Mouse (Mus musculus) spleen, adult 2 months (tissue): ENCODE data around the gene Klk9. TPM values are rescaled to one million over a fixed set of nuclear protein-coding genes. Genes with fewer than 3 reads are reported as not detected.

Experiments
- DNase-seq, 2 experiments: peaks; one replicate each; pipeline versions ENCODE4 v3.0.0 to v3.0.0-alpha.2; 2012 to 2021; ENCODE audit warnings: low spot score in 2 of 2, low read depth in 1 of 2
- H3K27ac ChIP-seq: fragments of 200-500 bp; 2 replicates; pipeline ENCODE4 v1.5.1; 2012; ENCODE audit warnings: low read length, inconsistent platforms; ENCODE audit not compliant: insufficient read depth
- H3K27me3 ChIP-seq: fragments of 200-500 bp; 2 replicates; pipeline ENCODE4 v1.6.1; 2012; ENCODE audit warnings: mild to moderate bottlenecking, moderate library complexity, low read length, inconsistent platforms; ENCODE audit not compliant: control insufficient read depth, insufficient read depth
- H3K36me3 ChIP-seq: fragments of 200-500 bp; 2 replicates; pipeline ENCODE4 v1.6.1; 2012; ENCODE audit warnings: mild to moderate bottlenecking, low read length, inconsistent platforms; ENCODE audit not compliant: control insufficient read depth, insufficient read depth
- H3K4me1 ChIP-seq: fragments of 200-500 bp; 2 replicates; pipeline ENCODE4 v1.6.1; 2011; ENCODE audit warnings: inconsistent platforms; ENCODE audit not compliant: control insufficient read depth, insufficient read depth, insufficient read length
- H3K4me3 ChIP-seq: fragments of 200-500 bp; 2 replicates; pipeline ENCODE4 v1.5.1; 2011; ENCODE audit warnings: mild to moderate bottlenecking, inconsistent platforms; ENCODE audit not compliant: insufficient read depth, insufficient read length; ENCODE audit errors: extremely low read depth
- CTCF ChIP-seq: fragments of 200-500 bp; IDR thresholded peaks from 2 replicates; pipeline ENCODE4 v1.5.1; 2011; ENCODE audit warnings: mild to moderate bottlenecking, inconsistent platforms; ENCODE audit not compliant: insufficient read depth, insufficient read length, insufficient replicate concordance; ENCODE audit errors: extremely low read depth
- POLR2A ChIP-seq: fragments of 200-500 bp; IDR thresholded peaks from 2 replicates; pipeline ENCODE4 v1.6.1; 2011; ENCODE audit warnings: low read depth, low read length, inconsistent platforms
- WGBS: fragments of 180-500 bp; shearing (Covaris S2); methylation state at CpG from one replicate; pipeline ENCODE4 v1.1.7; 2018; 5-methylcytosine and 5-hydroxymethylcytosine counted together
- polyA plus RNA-seq: library from polyadenylated mRNA; depleted of rRNA; stranded (reverse); fragments of >200 nt; gene quantifications from 2 replicates; pipeline ENCODE4 v1.2.3, GENCODE M21; 2012; rRNA removed

Klk9 gene
- polyA plus RNA-seq, 1 experiment, result not detected

DNA sequence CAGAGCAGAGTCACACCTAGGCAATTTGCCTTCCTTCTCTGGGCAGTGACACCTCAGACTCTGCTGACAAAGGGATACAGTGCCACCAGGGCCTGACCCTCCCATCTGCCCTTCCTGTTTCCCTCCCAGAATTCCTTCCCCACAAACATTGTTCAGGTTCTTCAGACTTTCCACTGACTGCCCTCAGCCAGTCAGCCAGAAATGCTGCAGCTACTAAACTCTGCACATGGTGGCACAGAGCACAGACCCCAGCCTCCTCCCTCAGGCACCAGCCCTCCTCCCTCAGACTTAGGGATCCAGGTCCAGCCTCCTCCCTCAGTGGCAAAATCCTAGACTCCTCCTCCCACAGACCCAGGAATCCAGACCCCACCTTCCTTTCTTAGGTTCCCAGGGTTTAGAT lies 25.1 kb downstream of the Klk9 start:
- no peak for TF ChIP-seq POLR2A
- TF ChIP-seq CTCF, result no peak
- Histone ChIP-seq H3K27me3 (no peaks in the 10 kb centered on the region), H3K27ac (no peak overlapping the region), H3K36me3 (no peaks in the 10 kb centered on the region), H3K4me3 (no peak overlapping the region), H3K4me1 (no peaks in the 10 kb centered on the region)
- no peak for DNase-seq

DNA sequence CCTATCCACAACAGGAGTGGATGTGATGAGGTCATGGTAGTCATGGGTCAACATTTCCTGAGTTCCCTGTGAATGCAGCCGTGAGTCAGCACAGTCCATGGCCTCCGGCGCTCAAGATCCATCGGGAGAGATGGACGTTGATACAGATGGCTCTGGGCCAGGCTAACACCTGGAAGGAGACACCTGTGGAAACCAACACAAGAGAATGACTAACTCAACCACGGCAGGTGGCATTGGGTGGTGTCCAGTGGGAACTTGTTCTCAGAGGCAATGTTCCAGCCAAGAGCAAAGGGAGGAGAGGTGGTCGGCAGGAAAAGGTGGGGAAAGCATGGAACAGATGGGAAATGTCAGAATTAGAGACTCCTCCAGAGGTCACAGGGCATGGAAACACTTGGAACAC lies 29.9 kb downstream of the Klk9 start:
- TF ChIP-seq POLR2A (no peak), CTCF (no peak)
- Histone ChIP-seq H3K4me1 (no peaks in the 10 kb centered on the region), H3K27me3 (no peaks in the 10 kb centered on the region), H3K4me3 (no peak overlapping the region), H3K27ac (no peak overlapping the region), H3K36me3 (no peaks in the 10 kb centered on the region)
- 90% methylated on average over 7 of the region's 7 CpGs for WGBS
- DNase-seq, result no peak

DNA sequence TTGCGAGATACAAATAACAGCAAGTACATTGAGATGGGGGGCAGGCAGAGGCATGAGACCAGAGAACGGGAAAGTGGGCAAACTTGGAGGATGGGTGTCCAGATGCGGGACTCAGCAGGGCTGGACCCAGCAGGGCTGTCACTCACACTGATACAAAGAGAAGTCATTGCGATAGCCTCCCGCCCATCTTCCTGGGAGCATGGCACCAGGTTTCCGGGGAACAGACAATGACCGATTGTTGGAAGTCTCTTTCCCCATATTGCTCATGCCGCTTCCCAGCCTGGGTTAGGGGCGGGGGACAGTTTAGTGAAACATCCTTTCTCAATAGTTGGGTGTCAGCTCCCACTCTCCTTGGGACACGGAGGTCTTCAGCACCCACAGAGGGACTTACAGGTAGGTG lies 32.5 kb downstream of the Klk9 start, which contains the start of gene Klk6:
Gene Klk6, plus strand, starts transcription at position 301 of the 400 bp plus-strand sequence.
- Histone ChIP-seq H3K36me3 (no peaks in the 10 kb centered on the region), H3K4me3 (no peak within 1 kb of the TSS), H3K27me3 (no peaks in the 10 kb centered on the region), H3K27ac (no peak within 1 kb of the TSS), H3K4me1 (no peaks in the 10 kb centered on the region)
- TF ChIP-seq POLR2A, result no peak
- WGBS, result 84% methylated on average over 10 of the region's 10 CpGs
- no peak for DNase-seq

DNA sequence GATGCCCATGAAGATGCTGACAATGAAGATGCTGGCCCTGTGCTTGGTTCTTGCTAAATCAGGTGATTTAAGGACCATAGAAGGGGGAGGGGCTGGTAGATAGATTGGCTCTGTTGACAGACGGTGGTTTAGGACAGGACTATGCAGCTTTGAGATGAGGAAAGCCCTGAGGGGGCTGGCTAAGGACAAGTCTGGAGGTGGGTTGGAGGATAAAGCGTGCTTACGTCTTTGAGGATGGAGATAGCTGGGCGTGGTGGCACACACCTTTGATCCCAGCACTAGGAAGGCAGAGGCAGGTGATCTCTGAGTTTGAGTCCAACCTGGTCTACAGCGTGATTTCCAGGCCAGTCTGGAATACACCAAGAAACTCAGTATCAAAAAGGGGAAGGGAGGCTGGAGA lies 34.4 kb downstream of the Klk9 start:
- TF ChIP-seq POLR2A (no peak), CTCF (no peak)
- no peak for DNase-seq
- WGBS, result 81% methylated on average over 5 of the region's 5 CpGs
- Histone ChIP-seq H3K27me3 (no peaks in the 10 kb centered on the region), H3K4me1 (no peaks in the 10 kb centered on the region), H3K27ac (no peak overlapping the region), H3K36me3 (no peaks in the 10 kb centered on the region), H3K4me3 (no peak overlapping the region)

DNA sequence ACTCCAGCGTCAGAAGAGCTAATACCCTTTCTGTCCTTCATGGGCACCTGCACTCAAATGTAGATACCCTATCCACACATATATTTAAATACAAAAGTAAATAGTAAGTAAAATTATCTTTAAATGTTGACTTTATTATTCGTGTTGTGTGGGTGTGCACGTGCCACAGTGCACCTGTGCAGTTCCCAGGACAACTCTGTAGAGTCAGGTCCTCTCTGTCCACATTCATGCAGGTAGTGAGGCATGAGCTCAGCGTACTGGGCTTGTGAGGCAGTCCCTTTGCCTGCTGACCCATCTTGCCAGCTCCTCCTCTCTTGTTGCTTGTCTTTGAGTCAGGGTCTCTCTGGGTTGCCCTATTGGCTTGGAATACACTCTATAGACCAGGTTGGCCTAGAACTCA lies 36.0 kb downstream of the Klk9 start:
- WGBS, result 80% methylated on average over 4 of the region's 4 CpGs
- H3K4me3 ChIP-seq, result no peak overlapping the region
- no peaks in the 10 kb centered on the region for H3K36me3 ChIP-seq
- no peaks in the 10 kb centered on the region for H3K27me3 ChIP-seq
- no peak for DNase-seq
- TF ChIP-seq CTCF (no peak), POLR2A (no peak)
- no peaks in the 10 kb centered on the region for H3K4me1 ChIP-seq
- H3K27ac ChIP-seq, result no peak overlapping the region

DNA sequence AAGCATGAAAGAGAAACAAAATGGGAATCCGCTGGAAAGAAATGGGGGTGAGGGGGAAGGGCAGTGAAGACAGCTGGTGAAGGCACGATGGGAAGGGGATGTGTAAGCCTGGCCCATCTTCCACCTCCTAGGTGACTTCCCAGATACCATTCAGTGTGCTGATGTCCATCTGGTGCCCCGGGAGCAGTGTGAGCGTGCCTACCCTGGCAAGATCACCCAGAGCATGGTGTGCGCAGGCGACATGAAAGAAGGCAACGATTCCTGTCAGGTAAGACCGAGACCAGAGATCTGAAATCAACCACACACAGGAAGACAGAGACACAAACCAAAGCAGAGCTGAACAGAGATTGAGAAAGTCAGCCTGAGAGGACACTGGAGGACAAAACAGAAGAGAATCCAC lies 37.3 kb downstream of the Klk9 start:
- no peaks in the 10 kb centered on the region for H3K27me3 ChIP-seq
- no peak for DNase-seq
- H3K4me3 ChIP-seq, result no peak overlapping the region
- H3K4me1 ChIP-seq, result no peaks in the 10 kb centered on the region
- TF ChIP-seq CTCF, result no peak
- no peak for TF ChIP-seq POLR2A
- WGBS, result 91% methylated on average over 8 of the region's 8 CpGs
- no peak overlapping the region for H3K27ac ChIP-seq
- no peaks in the 10 kb centered on the region for H3K36me3 ChIP-seq

DNA sequence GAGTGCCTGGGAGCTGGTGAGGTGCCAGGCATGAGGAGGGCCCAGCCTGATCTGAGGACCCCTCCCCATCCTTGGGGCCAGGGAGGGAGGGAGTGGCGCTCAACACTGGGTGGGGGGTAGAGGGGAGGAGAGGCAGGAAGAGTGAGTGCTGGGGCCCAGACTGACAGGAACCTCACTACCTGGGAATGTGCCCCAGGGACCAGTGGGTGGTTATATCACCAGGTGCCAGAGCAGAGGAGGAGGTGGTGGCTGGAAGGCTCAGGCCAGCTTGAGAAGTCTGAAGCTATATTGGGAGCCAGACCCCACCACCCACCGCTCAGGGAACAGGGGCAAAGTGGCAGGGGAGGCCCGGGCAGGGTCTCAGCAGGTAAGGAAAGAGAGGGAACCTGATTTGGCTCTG lies 50.0 kb downstream of the Klk9 start, which contains the start of gene Klk5:
Gene Klk5, plus strand, starts transcription at position 271 of the 400 bp plus-strand sequence.
- 58% methylated on average over 3 of the region's 3 CpGs for WGBS
- TF ChIP-seq POLR2A, result no peak
- no peak for TF ChIP-seq CTCF
- no peak within 1 kb of the TSS for H3K4me3 ChIP-seq

DNA sequence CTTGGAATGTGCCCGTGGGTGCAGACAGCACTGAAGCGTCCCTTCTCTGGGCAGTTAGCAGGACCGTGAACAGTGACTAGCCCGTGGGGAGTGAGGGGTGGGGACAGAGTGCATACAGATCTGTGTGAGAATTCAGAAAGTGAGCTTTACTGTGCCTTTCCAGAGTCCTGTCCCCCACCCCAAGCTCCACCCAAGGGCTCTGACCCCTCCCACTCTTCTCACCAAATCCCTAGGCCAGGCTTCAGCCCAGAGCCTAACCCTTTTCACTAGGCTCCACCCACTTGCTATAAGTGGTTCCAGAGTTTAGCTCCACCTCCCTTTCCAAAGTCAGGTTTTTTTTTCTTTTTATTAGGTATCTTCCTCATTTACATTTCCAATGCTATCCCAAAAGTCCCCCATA lies 52.1 kb downstream of the Klk9 start:
- H3K4me1 ChIP-seq, result no peaks in the 10 kb centered on the region
- no peaks in the 10 kb centered on the region for H3K36me3 ChIP-seq
- DNase-seq, result no peak
- TF ChIP-seq CTCF (no peak), POLR2A (no peak)
- no peaks in the 10 kb centered on the region for H3K27me3 ChIP-seq
- WGBS, result 87% methylated on average over 4 of the region's 4 CpGs
- H3K27ac ChIP-seq, result no peak overlapping the region
- H3K4me3 ChIP-seq, result no peak overlapping the region

More for the DNA sequence above, 50.0 kb downstream of the Klk9 start, which contains the start of gene Klk5:
- DNase-seq, result no peak
- Histone ChIP-seq H3K36me3 (no peaks in the 10 kb centered on the region), H3K27me3 (no peaks in the 10 kb centered on the region), H3K4me1 (no peaks in the 10 kb centered on the region), H3K27ac (no peak within 1 kb of the TSS)

Other genes with a start within 250 kb of the Klk9 start
- 16.0 and 19.2 TPM in 2 replicates for gene Cd33, start 247.5 kb upstream of the Klk9 start, polyA plus RNA-seq
- 1.4 and 1.6 TPM in 2 replicates for gene Zfp658, start 229.6 kb upstream of the Klk9 start, polyA plus RNA-seq
- gene Zfp719, start 212.3 kb upstream of the Klk9 start, polyA plus RNA-seq, result 0.78 and 1.5 TPM in 2 replicates
- 0.06 TPM in 1 of 2 replicates, not detected in the other for gene Zfp819, start 184.7 kb upstream of the Klk9 start, polyA plus RNA-seq
- not detected in 2 replicates for gene Ceacam18, start 157.2 kb upstream of the Klk9 start, polyA plus RNA-seq
- gene Siglece, start 131.7 kb upstream of the Klk9 start, polyA plus RNA-seq, result 23.3 and 25.6 TPM in 2 replicates
- 8.9 and 11.4 TPM in 2 replicates for gene Ctu1, start 119.9 kb upstream of the Klk9 start, polyA plus RNA-seq
- gene Klk14, start 101.5 kb upstream of the Klk9 start, polyA plus RNA-seq, result not detected in 2 replicates
- 0.04 TPM in 1 of 2 replicates, not detected in the other for gene Klk13, start 79.3 kb upstream of the Klk9 start, polyA plus RNA-seq
- gene Klk12, start 23.0 kb upstream of the Klk9 start, polyA plus RNA-seq, result not detected in 2 replicates
- gene Klk11, start 17.3 kb upstream of the Klk9 start, polyA plus RNA-seq, result not detected in 2 replicates
- 0.16 TPM in 1 of 2 replicates, not detected in the other for gene Klk10, start 10.9 kb upstream of the Klk9 start, polyA plus RNA-seq
- 12.3 and 13.5 TPM in 2 replicates for gene Klk8, start 5.7 kb downstream of the Klk9 start, polyA plus RNA-seq
- gene Klk7, start 19.4 kb downstream of the Klk9 start, polyA plus RNA-seq, result not detected in 2 replicates
- gene Klk6, start 32.6 kb downstream of the Klk9 start, polyA plus RNA-seq, result not detected in 2 replicates
- gene Klk5, start 50.1 kb downstream of the Klk9 start, polyA plus RNA-seq, result not detected in 2 replicates
- gene Klk4, start 89.3 kb downstream of the Klk9 start, polyA plus RNA-seq, result not detected in 2 replicates
- not detected in 2 replicates for gene Klk15, start 141.8 kb downstream of the Klk9 start, polyA plus RNA-seq
- gene Klk1b8, start 158.8 kb downstream of the Klk9 start, polyA plus RNA-seq, result 0.18 and 0.19 TPM in 2 replicates
- not detected in 2 replicates for gene Klk1b1, start 174.9 kb downstream of the Klk9 start, polyA plus RNA-seq
- gene Klk1b9, start 184.2 kb downstream of the Klk9 start, polyA plus RNA-seq, result 0.22 TPM in 1 of 2 replicates, not detected in the other
- 1.2 and 1.9 TPM in 2 replicates for gene Klk1b11, start 204.0 kb downstream of the Klk9 start, polyA plus RNA-seq
- gene Klk1b26, start 220.3 kb downstream of the Klk9 start, polyA plus RNA-seq, result not detected in 2 replicates